Mouse (Mus musculus) MEL (cell line): ENCODE data around the gene Trpm8. TPM values are rescaled to one million over a fixed set of nuclear protein-coding genes. Genes with fewer than 3 reads are reported as not detected.

Experiments used
- DNase-seq: peaks from one replicate; pipeline ENCODE4 v3.0.0; 2011; ENCODE audit warnings: low read depth, low spot score
- H3K27ac ChIP-seq: 2 replicates; pipeline ENCODE4 v1.5.1; 2012; ENCODE audit warnings: low read depth, mild to moderate bottlenecking, control low read depth, low read length, moderate library complexity; ENCODE audit not compliant: control insufficient read depth
- H3K27me3 ChIP-seq, 2 experiments: fragments of 150-350 bp in 1 of 2; sonication (generic) in 1 of 2; 2 replicates each; pipeline ENCODE4 v1.6.1; 2012; ENCODE audit warnings: low read length in 2 of 2, mild to moderate bottlenecking in 2 of 2, improper control_type of control experiment in 1 of 2, moderate library complexity in 1 of 2; ENCODE audit not compliant: insufficient read depth in 2 of 2, control insufficient read depth in 1 of 2
- H3K36me3 ChIP-seq, 2 experiments: 2 replicates each; pipeline ENCODE4 v1.6.1; 2012 to 2014; ENCODE audit warnings: low read length in 2 of 2, improper control_type of control experiment in 1 of 2, inconsistent platforms in 1 of 2, mild to moderate bottlenecking in 1 of 2; ENCODE audit not compliant: insufficient read depth in 2 of 2, control insufficient read depth in 1 of 2
- H3K4me1 ChIP-seq, 2 experiments: fragments of 150-350 bp in 1 of 2; sonication (generic) in 1 of 2; 2 replicates each; pipeline ENCODE4 v1.6.1; 2012; ENCODE audit warnings: low read length in 2 of 2, improper control_type of control experiment in 1 of 2, mild to moderate bottlenecking in 1 of 2; ENCODE audit not compliant: insufficient read depth in 2 of 2, control insufficient read depth in 1 of 2
- H3K4me3 ChIP-seq, 2 experiments: fragments of 150-350 bp in 1 of 2; sonication (generic) in 1 of 2; 2 replicates each; pipeline ENCODE4 v1.5.1; 2012; ENCODE audit warnings: low read depth in 2 of 2, low read length in 2 of 2, mild to moderate bottlenecking in 2 of 2, moderate library complexity in 2 of 2, control low read depth in 1 of 2, improper control_type of control experiment in 1 of 2; ENCODE audit not compliant: control insufficient read depth in 1 of 2, insufficient read depth in 1 of 2
- H3K79me2 ChIP-seq: 2 replicates; pipeline ENCODE4 v1.6.1; 2012; ENCODE audit warnings: mild to moderate bottlenecking, low read length, moderate library complexity; ENCODE audit not compliant: control insufficient read depth, poor library complexity, insufficient read depth
- H3K9ac ChIP-seq: 2 replicates; pipeline ENCODE4 v1.6.1; 2012; ENCODE audit warnings: low read depth, mild to moderate bottlenecking, control low read depth, low read length, moderate library complexity; ENCODE audit not compliant: control insufficient read depth, poor library complexity, severe bottlenecking
- H3K9me3 ChIP-seq: fragments of 150-350 bp; sonication (generic); replicated peaks from 2 replicates; pipeline ENCODE4 v1.6.1; 2012; ENCODE audit warnings: mild to moderate bottlenecking, low read length, improper control_type of control experiment, moderate library complexity; ENCODE audit not compliant: insufficient read depth
- BHLHE40 ChIP-seq: IDR thresholded peaks from 2 replicates; pipeline ENCODE4 v1.6.1; 2012; ENCODE audit warnings: low read depth, mild to moderate bottlenecking, inconsistent platforms, low read length, improper control_type of control experiment, borderline replicate concordance
- E2F4 ChIP-seq: IDR thresholded peaks from 2 replicates; pipeline ENCODE4 v1.6.1; 2011; ENCODE audit warnings: low read depth, low read length, improper control_type of control experiment, borderline replicate concordance
- HCFC1 ChIP-seq: IDR thresholded peaks from 2 replicates; pipeline ENCODE4 v1.6.1; 2012; ENCODE audit warnings: low read depth, mild to moderate bottlenecking, inconsistent platforms, low read length, improper control_type of control experiment, moderate library complexity
- MAZ ChIP-seq: IDR thresholded peaks from 2 replicates; pipeline ENCODE4 v1.6.1; 2012; ENCODE audit warnings: low read depth, mild to moderate bottlenecking, inconsistent platforms, low read length, improper control_type of control experiment
- MEF2A ChIP-seq: IDR thresholded peaks from 2 replicates; pipeline ENCODE4 v1.6.1; 2014; ENCODE audit warnings: low read depth, mild to moderate bottlenecking, inconsistent platforms, low read length, improper control_type of control experiment; ENCODE audit not compliant: poor library complexity, insufficient replicate concordance, severe bottlenecking; ENCODE audit errors: extremely low read depth
- MYB ChIP-seq: IDR thresholded peaks from 2 replicates; pipeline ENCODE4 v1.6.1; 2011; ENCODE audit warnings: mild to moderate bottlenecking, low read depth, low read length, improper control_type of control experiment
- NELFE ChIP-seq: IDR thresholded peaks from 2 replicates; pipeline ENCODE4 v1.6.1; 2011; ENCODE audit warnings: low read depth, low read length, improper control_type of control experiment
- POLR2A ChIP-seq, 2 experiments: IDR thresholded peaks; 2 replicates each; pipeline ENCODE4 v1.6.1; 2011 to 2012; ENCODE audit warnings: low read length in 2 of 2, mild to moderate bottlenecking in 2 of 2, control low read depth in 1 of 2, improper control_type of control experiment in 1 of 2, low read depth in 1 of 2, moderate library complexity in 1 of 2; ENCODE audit not compliant: control insufficient read depth in 1 of 2, insufficient read depth in 1 of 2, poor library complexity in 1 of 2
- POLR2AphosphoS5 ChIP-seq: IDR thresholded peaks from 2 replicates; pipeline ENCODE4 v1.6.1; 2012; ENCODE audit warnings: low read depth, borderline replicate concordance, mild to moderate bottlenecking, inconsistent platforms, low read length, moderate library complexity, mixed read lengths
- RCOR1 ChIP-seq: IDR thresholded peaks from 2 replicates; pipeline ENCODE4 v1.6.1; 2012; ENCODE audit warnings: low read depth, mild to moderate bottlenecking, inconsistent platforms, low read length, improper control_type of control experiment
- SIN3A ChIP-seq: IDR thresholded peaks from 2 replicates; pipeline ENCODE4 v1.6.1; 2012; ENCODE audit warnings: low read length, improper control_type of control experiment, inconsistent platforms
- SMC3 ChIP-seq: IDR thresholded peaks from 2 replicates; pipeline ENCODE4 v1.6.1; 2011; ENCODE audit warnings: low read depth, low read length, improper control_type of control experiment
- TAL1 ChIP-seq: IDR thresholded peaks from 2 replicates; pipeline ENCODE4 v1.6.1; 2012; ENCODE audit warnings: mild to moderate bottlenecking, inconsistent platforms, low read length, moderate library complexity, mixed read lengths
- TBP ChIP-seq: IDR thresholded peaks from 2 replicates; pipeline ENCODE4 v1.8.0; 2011; ENCODE audit warnings: low read depth, low read length, improper control_type of control experiment
- UBTF ChIP-seq: IDR thresholded peaks from 2 replicates; pipeline ENCODE4 v1.6.1; 2012; ENCODE audit warnings: low read depth, mild to moderate bottlenecking, inconsistent platforms, low read length, improper control_type of control experiment, moderate library complexity, borderline replicate concordance; ENCODE audit not compliant: insufficient read depth
- USF1 ChIP-seq: IDR thresholded peaks from 2 replicates; pipeline ENCODE4 v1.6.1; 2014; ENCODE audit warnings: low read depth, mild to moderate bottlenecking, inconsistent platforms, low read length, improper control_type of control experiment, moderate library complexity
- USF2 ChIP-seq, 2 experiments: IDR thresholded peaks; 2 replicates each; pipeline ENCODE4 v1.6.1; 2011 to 2012; ENCODE audit warnings: improper control_type of control experiment in 2 of 2, low read length in 2 of 2, borderline replicate concordance in 1 of 2, inconsistent platforms in 1 of 2, low read depth in 1 of 2, mild to moderate bottlenecking in 1 of 2; ENCODE audit not compliant: insufficient read depth in 1 of 2
- polyA plus RNA-seq, 2 experiments: library from polyadenylated mRNA; stranded (reverse) in 1 of 2; unstranded in 1 of 2; fragments of >175 nt in 1 of 2; fragments of >200 nt in 1 of 2; gene quantifications; 2 replicates each; pipeline versions ENCODE4 v1.2.1 to v1.2.4; 2012; ENCODE audit warnings: low replicate concordance in 2 of 2, low read depth in 1 of 2; ENCODE audit not compliant: insufficient read length in 2 of 2, insufficient read depth in 1 of 2, missing spikeins in 1 of 2
- total RNA-seq: library from RNA; depleted of rRNA; stranded (reverse); fragments of 300-350 nt; gene quantifications from 2 replicates; pipeline ENCODE4 v1.2.3, GENCODE M21; 2012

Trpm8 gene
- total and polyA plus RNA-seq, 3 experiments, result not detected

DNA sequence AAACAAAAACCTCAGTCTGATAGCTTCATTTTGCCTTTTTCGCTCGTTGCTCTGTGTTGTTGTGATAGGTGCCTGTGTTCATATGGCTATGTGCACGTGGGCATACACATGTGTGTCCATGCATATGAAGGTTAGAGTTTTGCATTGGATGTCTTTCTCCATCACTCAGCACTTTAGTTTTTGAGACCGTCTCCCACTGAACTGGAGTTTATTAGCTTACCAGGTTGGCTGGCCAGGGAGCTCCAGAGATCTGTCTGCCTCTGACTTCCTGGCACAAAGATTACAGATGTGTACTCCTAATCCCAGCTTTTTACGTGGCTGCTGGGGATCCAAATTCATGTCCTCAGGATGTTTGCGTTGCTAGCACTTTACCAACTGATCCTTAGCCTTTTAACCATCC, 26.3 kb downstream of the Trpm8 start:
- peak; percentile 8 for DNase-seq
- no peak for TF ChIP-seq MYB
- no peak for TF ChIP-seq RCOR1
- TF ChIP-seq SMC3, result no peak
- TF ChIP-seq HCFC1, result no peak
- no peak for TF ChIP-seq E2F4
- TF ChIP-seq POLR2A (IDR thresholded peaks at IDR 0.05; ENCODE audit: control insufficient read depth in 1 of 2, insufficient read depth in 1 of 2, low read depth in 1 of 2, low read length in 2 of 2, poor library complexity in 1 of 2), result no peak
- no peak for TF ChIP-seq USF1
- TF ChIP-seq MAZ, result no peak
- TF ChIP-seq SIN3A, result no peak
- TF ChIP-seq TAL1, result no peak
- TF ChIP-seq TBP, result no peak
- no peak for TF ChIP-seq POLR2AphosphoS5
- TF ChIP-seq BHLHE40, result no peak

DNA sequence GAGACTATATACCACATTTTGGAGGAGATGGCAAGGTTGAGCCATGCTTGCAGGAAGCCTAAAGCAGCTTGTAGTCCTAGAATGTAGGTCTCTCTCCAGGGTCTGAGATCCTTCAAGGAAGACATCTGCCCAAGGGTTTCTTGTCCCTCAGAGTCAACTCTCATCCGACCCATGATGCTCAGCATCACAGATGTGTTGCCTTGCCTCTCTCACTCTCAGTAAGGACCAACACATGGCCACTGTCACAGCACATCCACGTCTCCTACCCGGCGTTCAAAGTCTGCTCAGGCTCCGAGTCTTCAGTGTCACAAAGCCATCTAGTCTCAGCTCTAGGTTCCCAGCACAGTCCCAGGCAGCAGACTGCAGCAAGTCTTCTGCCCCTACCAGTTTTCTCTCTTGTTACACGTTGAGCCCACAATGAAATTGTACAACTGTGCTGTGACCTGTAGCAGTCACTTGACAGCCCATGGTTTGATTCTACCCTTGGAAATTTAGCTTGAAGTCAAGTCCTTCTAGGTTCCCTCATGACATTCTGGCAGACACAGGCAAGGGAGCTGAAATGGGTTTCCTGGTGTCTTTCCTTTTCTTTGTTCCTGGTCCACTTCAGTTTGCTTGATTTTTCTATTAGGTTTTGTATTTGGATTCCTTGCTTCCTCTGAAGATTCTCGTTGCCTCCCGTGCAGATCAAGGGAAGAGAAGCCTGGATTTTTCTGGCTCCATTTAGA, 27.0 kb downstream of the Trpm8 start:
- H3K9ac ChIP-seq, result no peak overlapping the region
- H3K4me3 ChIP-seq, result no peak overlapping the region
- H3K4me1 ChIP-seq, result no peaks in the 10 kb centered on the region
- no peaks in the 10 kb centered on the region for H3K36me3 ChIP-seq
- DNase-seq, result peak; percentile 38
- no peak overlapping the region for H3K27ac ChIP-seq
- H3K79me2 ChIP-seq, result no peaks in the 10 kb centered on the region
- TF ChIP-seq USF2 (IDR thresholded peaks at IDR 0.05; ENCODE audit: borderline replicate concordance in 1 of 2, insufficient read depth in 1 of 2, low read depth in 1 of 2, low read length in 2 of 2), result no peak
- TF ChIP-seq MEF2A, result no peak
- no peak for TF ChIP-seq NELFE
- no peak for TF ChIP-seq UBTF
- H3K9me3 ChIP-seq, result no peaks in the 10 kb centered on the region
- no peaks in the 10 kb centered on the region for H3K27me3 ChIP-seq

More for the DNA sequence above, 26.3 kb downstream of the Trpm8 start:
- Histone ChIP-seq H3K4me3 (no peak overlapping the region), H3K79me2 (no peaks in the 10 kb centered on the region), H3K4me1 (no peaks in the 10 kb centered on the region), H3K9me3 (no peaks in the 10 kb centered on the region), H3K27ac (no peak overlapping the region), H3K9ac (no peak overlapping the region), H3K36me3 (no peaks in the 10 kb centered on the region), H3K27me3 (no peaks in the 10 kb centered on the region)
